Mouse (Mus musculus): ENCODE data around the gene Ccser1.

Gene Ccser1

GRCm38 (mm10) chr6:61438165-61438564 is 258.0 kb downstream of the Ccser1 start:
- no peak for DNase-seq (ENCODE audit: low spot score)

GRCm38 (mm10) chr6:61471371-61472152 is 291.4 kb downstream of the Ccser1 start:
- DNase-seq (ENCODE audit: low spot score), result no peak

GRCm38 (mm10) chr6:61485336-61485735 is 305.2 kb downstream of the Ccser1 start:
- no peak for DNase-seq (ENCODE audit: low spot score)

- no peak for DNase-seq (ENCODE audit: low spot score)
These were observed 312.1 kb downstream of the Ccser1 start for GRCm38 (mm10) chr6:61491979-61492821.

- DNase-seq (ENCODE audit: low spot score), result no peak
These were observed 313.3 kb downstream of the Ccser1 start for GRCm38 (mm10) chr6:61493386-61493785.

GRCm38 (mm10) chr6:61515310-61515709 is 335.2 kb downstream of the Ccser1 start:
- no peak for DNase-seq (ENCODE audit: low spot score)

- DNase-seq (ENCODE audit: low spot score), result no peak
These were observed 341.5 kb downstream of the Ccser1 start for GRCm38 (mm10) chr6:61521587-61521986.

- no peak for DNase-seq (ENCODE audit: low spot score)
These were observed 342.0 kb downstream of the Ccser1 start for GRCm38 (mm10) chr6:61522108-61522507.

GRCm38 (mm10) chr6:61523748-61524493 is 343.8 kb downstream of the Ccser1 start:
- DNase-seq (ENCODE audit: low spot score), result no peak

GRCm38 (mm10) chr6:61540732-61541131 is 360.6 kb downstream of the Ccser1 start:
- DNase-seq (ENCODE audit: low spot score), result no peak

- no peak for DNase-seq (ENCODE audit: low spot score)
These were observed 363.4 kb downstream of the Ccser1 start for GRCm38 (mm10) chr6:61543459-61544044.

GRCm38 (mm10) chr6:61567551-61567950 is 387.4 kb downstream of the Ccser1 start:
- no peak for DNase-seq (ENCODE audit: low spot score)

GRCm38 (mm10) chr6:61567967-61568366 is 387.8 kb downstream of the Ccser1 start:
- no peak for DNase-seq (ENCODE audit: low spot score)

- DNase-seq (ENCODE audit: low spot score), result no peak
These were observed 401.6 kb downstream of the Ccser1 start for GRCm38 (mm10) chr6:61581696-61582095.

- DNase-seq (ENCODE audit: low spot score), result no peak
These were observed 408.9 kb downstream of the Ccser1 start for GRCm38 (mm10) chr6:61588999-61589398.

GRCm38 (mm10) chr6:61601911-61602310 is 421.8 kb downstream of the Ccser1 start:
- DNase-seq (ENCODE audit: low spot score), result no peak

GRCm38 (mm10) chr6:61614920-61615319 is 434.8 kb downstream of the Ccser1 start:
- DNase-seq (ENCODE audit: low spot score), result no peak

GRCm38 (mm10) chr6:61621707-61622106 is 441.6 kb downstream of the Ccser1 start:
- DNase-seq (ENCODE audit: low spot score), result no peak

- DNase-seq (ENCODE audit: low spot score), result no peak
These were observed 481.3 kb downstream of the Ccser1 start for GRCm38 (mm10) chr6:61661414-61661813.

GRCm38 (mm10) chr6:61664572-61664971 is 484.4 kb downstream of the Ccser1 start:
- DNase-seq (ENCODE audit: low spot score), result no peak

GRCm38 (mm10) chr6:61687002-61687401 is 506.9 kb downstream of the Ccser1 start:
- DNase-seq (ENCODE audit: low spot score), result no peak

- DNase-seq (ENCODE audit: low spot score), result no peak
These were observed 522.9 kb downstream of the Ccser1 start for GRCm38 (mm10) chr6:61703003-61703402.

Data from T-cell, adult 2 months (primary cell).